Mouse (Mus musculus): ENCODE data around the gene Gm5134. TPM values are rescaled to one million over a fixed set of nuclear protein-coding genes. Genes with fewer than 3 reads are reported as not detected.

Gene Gm5134
- polyA plus RNA-seq, 1 experiment from 2014 or later = 0.04 TPM

GRCm38 (mm10) chr10:75942736-75943477 lies 11.4 kb upstream of the Gm5134 start, which contains the start of gene Vpreb3:
Gene Vpreb3, plus strand, starts transcription at chr10:75943057.
- H3K9me3 ChIP-seq (ENCODE audit: low read length) = no peaks in the 10 kb centered on the region
- peaks cover 22% of the 10 kb centered on the region for H3K4me1 ChIP-seq (ENCODE audit: insufficient read depth)
- H3K36me3 ChIP-seq (replicated peaks; ENCODE audit: insufficient read depth, low read length) = peaks cover 2% of the 10 kb centered on the region; the same call in 1 of the 2 replicates
- no peaks in the 10 kb centered on the region for H3K27me3 ChIP-seq (ENCODE audit: insufficient read depth, low read length)
- WGBS (ENCODE audit: insufficient replicate concordance) = 63% methylated on average over 15 of the region's 15 CpGs
- no peak for TF ChIP-seq EP300 (IDR thresholded peaks at IDR 0.05; ENCODE audit: low read depth)
- TF ChIP-seq CTCF (IDR thresholded peaks at IDR 0.05; ENCODE audit: low read depth) = no peak
- no peak within 1 kb of the TSS for H3K27ac ChIP-seq (ENCODE audit: low read depth)
- DNase-seq (no peak), ATAC-seq (no peak)
- no peak within 1 kb of the TSS for H3K9ac ChIP-seq (replicated peaks)
- no peak within 1 kb of the TSS for H3K4me3 ChIP-seq (ENCODE audit: low read depth, low read length)
- H3K4me2 ChIP-seq (ENCODE audit: low read depth, low read length) = no peak within 1 kb of the TSS

- ATAC-seq (no peak), DNase-seq (no peak)
- no peaks in the 10 kb centered on the region for H3K27me3 ChIP-seq (ENCODE audit: insufficient read depth, low read length)
- H3K4me1 ChIP-seq (ENCODE audit: insufficient read depth) = peaks cover 14% of the 10 kb centered on the region
- WGBS (ENCODE audit: insufficient replicate concordance) = 53% methylated on average over 11 of the region's 11 CpGs
- H3K4me3 ChIP-seq (ENCODE audit: low read depth, low read length) = no peak overlapping the region
- H3K4me2 ChIP-seq (ENCODE audit: low read depth, low read length) = no peak overlapping the region
- H3K27ac ChIP-seq (ENCODE audit: low read depth) = no peak overlapping the region
- no peak overlapping the region for H3K9ac ChIP-seq (replicated peaks)
- no peaks in the 10 kb centered on the region for H3K9me3 ChIP-seq (ENCODE audit: low read length)
- no peaks in the 10 kb centered on the region for H3K36me3 ChIP-seq (replicated peaks; ENCODE audit: insufficient read depth, low read length)
- TF ChIP-seq EP300 (IDR thresholded peaks at IDR 0.05; ENCODE audit: low read depth) = no peak
- TF ChIP-seq CTCF (IDR thresholded peaks at IDR 0.05; ENCODE audit: low read depth) = no peak
These were observed 10.1 kb upstream of the Gm5134 start for GRCm38 (mm10) chr10:75944066-75944772.

- TF ChIP-seq EP300 (IDR thresholded peaks at IDR 0.05; ENCODE audit: low read depth) (no peak), CTCF (IDR thresholded peaks at IDR 0.05; ENCODE audit: low read depth) (no peak)
- H3K4me2 ChIP-seq (ENCODE audit: low read depth, low read length) = no peak overlapping the region
- H3K4me3 ChIP-seq (ENCODE audit: low read depth, low read length) = no peak overlapping the region
- H3K9me3 ChIP-seq (ENCODE audit: low read length) = no peaks in the 10 kb centered on the region
- H3K27me3 ChIP-seq (ENCODE audit: insufficient read depth, low read length) = peaks cover 2% of the 10 kb centered on the region; the same call in 1 of the 2 replicates
- DNase-seq = no peak
- no peak overlapping the region for H3K9ac ChIP-seq (replicated peaks)
- no peak for ATAC-seq
- no peak overlapping the region for H3K27ac ChIP-seq (ENCODE audit: low read depth)
- 87% methylated on average over 7 of the region's 7 CpGs for WGBS (ENCODE audit: insufficient replicate concordance)
- no peaks in the 10 kb centered on the region for H3K36me3 ChIP-seq (replicated peaks; ENCODE audit: insufficient read depth, low read length)
- H3K4me1 ChIP-seq (ENCODE audit: insufficient read depth) = peaks cover 5% of the 10 kb centered on the region
These were observed 9.1 kb upstream of the Gm5134 start for GRCm38 (mm10) chr10:75945213-75945612.

GRCm38 (mm10) chr10:75945896-75946295 lies 8.4 kb upstream of the Gm5134 start:
- ATAC-seq (no peak), DNase-seq (no peak)
- no peaks in the 10 kb centered on the region for H3K36me3 ChIP-seq (replicated peaks; ENCODE audit: insufficient read depth, low read length)
- H3K4me3 ChIP-seq (ENCODE audit: low read depth, low read length) = no peak overlapping the region
- H3K27me3 ChIP-seq (ENCODE audit: insufficient read depth, low read length) = peaks cover 9% of the 10 kb centered on the region; the same call in 1 of the 2 replicates
- H3K27ac ChIP-seq (ENCODE audit: low read depth) = no peak overlapping the region
- TF ChIP-seq EP300 (IDR thresholded peaks at IDR 0.05; ENCODE audit: low read depth) (no peak), CTCF (IDR thresholded peaks at IDR 0.05; ENCODE audit: low read depth) (no peak)
- H3K4me1 ChIP-seq (ENCODE audit: insufficient read depth) = no peaks in the 10 kb centered on the region; the same call in 1 of the 2 replicates
- no peak overlapping the region for H3K4me2 ChIP-seq (ENCODE audit: low read depth, low read length)
- no peaks in the 10 kb centered on the region for H3K9me3 ChIP-seq (ENCODE audit: low read length)
- no peak overlapping the region for H3K9ac ChIP-seq (replicated peaks)
- 73% methylated on average over 7 of the region's 7 CpGs for WGBS (ENCODE audit: insufficient replicate concordance)

GRCm38 (mm10) chr10:75948079-75948478 lies 6.2 kb upstream of the Gm5134 start:
- H3K4me3 ChIP-seq (ENCODE audit: low read depth, low read length) = peak overlapping the region; percentile 32
- DNase-seq (no peak), ATAC-seq (no peak)
- H3K4me1 ChIP-seq (ENCODE audit: insufficient read depth) = no peaks in the 10 kb centered on the region; the same call in 1 of the 2 replicates
- no peak overlapping the region for H3K4me2 ChIP-seq (ENCODE audit: low read depth, low read length)
- no peak overlapping the region for H3K27ac ChIP-seq (ENCODE audit: low read depth)
- 50% methylated on average over 5 of the region's 5 CpGs for WGBS (ENCODE audit: insufficient replicate concordance)
- TF ChIP-seq EP300 (IDR thresholded peaks at IDR 0.05; ENCODE audit: low read depth) = no peak
- no peak for TF ChIP-seq CTCF (IDR thresholded peaks at IDR 0.05; ENCODE audit: low read depth)
- no peak overlapping the region for H3K9ac ChIP-seq (replicated peaks)
- no peaks in the 10 kb centered on the region for H3K9me3 ChIP-seq (ENCODE audit: low read length)
- peaks cover 9% of the 10 kb centered on the region; the same call in 1 of the 2 replicates for H3K27me3 ChIP-seq (ENCODE audit: insufficient read depth, low read length)
- H3K36me3 ChIP-seq (replicated peaks; ENCODE audit: insufficient read depth, low read length) = no peaks in the 10 kb centered on the region

Measured in liver, postnatal 0 days (tissue).